Mouse (Mus musculus) heart, embryonic 15.5 days (tissue): ENCODE measurements around the gene Rd3. TPM values are rescaled to one million over a fixed set of nuclear protein-coding genes. Genes with fewer than 3 reads are reported as not detected.

Experiments used
- ATAC-seq: fragments of 200-750 bp; cut with Nextera tagmentation; replicated peaks from 2 replicates; pipeline ENCODE4 v1.8.0; 2017; ENCODE audit warnings: low read depth, moderate TSS enrichment; ENCODE audit not compliant: insufficient number of reproducible peaks, insufficient read depth, low FRiP score
- H3K27ac ChIP-seq: fragments of 300-500 bp; sonication (generic); 2 replicates; pipeline ENCODE4 v1.5.1; 2015; ENCODE audit warnings: mild to moderate bottlenecking, inconsistent platforms
- H3K27me3 ChIP-seq: fragments of 300-500 bp; sonication (generic); 2 replicates; pipeline ENCODE4 v1.6.1; 2015; ENCODE audit warnings: inconsistent platforms
- H3K36me3 ChIP-seq: fragments of 300-500 bp; sonication (generic); 2 replicates; pipeline ENCODE4 v1.6.1; 2015; ENCODE audit warnings: mild to moderate bottlenecking, inconsistent platforms
- H3K4me1 ChIP-seq: fragments of 300-500 bp; sonication (generic); replicated peaks from 2 replicates; pipeline ENCODE4 v1.6.1; 2015; ENCODE audit warnings: inconsistent platforms
- H3K4me2 ChIP-seq: fragments of 300-500 bp; sonication (generic); 2 replicates; pipeline ENCODE4 v1.6.1; 2015; ENCODE audit warnings: inconsistent platforms, mild to moderate bottlenecking, moderate library complexity
- H3K4me3 ChIP-seq: fragments of 300-500 bp; sonication (generic); 2 replicates; pipeline ENCODE4 v1.5.1; 2015; ENCODE audit warnings: mild to moderate bottlenecking, inconsistent platforms
- H3K9ac ChIP-seq: fragments of 300-500 bp; sonication (generic); 2 replicates; pipeline ENCODE4 v1.6.1; 2015; ENCODE audit warnings: mild to moderate bottlenecking, inconsistent platforms
- H3K9me3 ChIP-seq: fragments of 300-500 bp; sonication (generic); replicated peaks from 2 replicates; pipeline ENCODE4 v1.6.1; 2016; ENCODE audit warnings: inconsistent platforms
- WGBS: fragments of 180-500 bp; shearing (Covaris S2); methylation state at CpG from one replicate; pipeline ENCODE4 v1.1.7; 2015; ENCODE audit warnings: mixed read lengths; 5-methylcytosine and 5-hydroxymethylcytosine counted together
- polyA plus RNA-seq: library from polyadenylated mRNA; unstranded; fragments of >200 nt; fragmentation: Nextera tagmentation; extraction: Ambion mirVana; gene quantifications from 2 replicates; pipeline ENCODE4 v1.2.1, GENCODE M21; 2015

Rd3 gene
- 4.4 and 4.9 TPM in 2 replicates for polyA plus RNA-seq

DNA sequence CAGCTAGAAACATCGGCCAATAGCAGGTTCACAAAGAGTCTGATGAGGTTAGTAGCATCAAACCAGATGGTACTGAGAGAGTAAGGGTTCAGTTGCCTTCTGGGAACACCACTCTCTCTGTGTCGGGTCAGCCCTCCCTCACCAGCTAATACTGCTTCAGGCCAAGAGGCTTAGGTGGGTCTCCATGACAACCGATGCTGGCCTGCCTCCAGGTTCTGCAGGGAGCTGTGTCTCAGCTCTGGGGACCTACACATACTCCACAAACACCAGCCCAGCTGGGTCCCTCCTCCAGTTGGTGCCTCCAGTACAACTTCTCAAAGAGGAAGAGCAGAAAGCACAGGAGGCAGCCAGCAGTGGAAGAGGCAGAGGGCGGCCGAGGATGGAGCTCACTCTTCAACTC lies at the start of gene Rd3:
Rd3 (plus strand) TSS at position 184 of the 400 bp plus-strand sequence.
- 37% methylated on average over 5 of the region's 5 CpGs for WGBS
- no peaks in the 10 kb centered on the region for H3K27me3 ChIP-seq
- no peaks in the 10 kb centered on the region for H3K9me3 ChIP-seq
- H3K27ac ChIP-seq, result 0 out of 2 replicates have a peak within 1 kb of the TSS, but pooled peaks have one; percentile 35
- H3K4me1 ChIP-seq, result peaks cover 48% of the 10 kb centered on the region
- H3K4me2 ChIP-seq, result 0 out of 2 replicates have a peak within 1 kb of the TSS, but pooled peaks have one; percentile 1
- no peak for ATAC-seq
- no peak within 1 kb of the TSS for H3K4me3 ChIP-seq
- no peak within 1 kb of the TSS for H3K9ac ChIP-seq
- H3K36me3 ChIP-seq, result no peaks in the 10 kb centered on the region

DNA sequence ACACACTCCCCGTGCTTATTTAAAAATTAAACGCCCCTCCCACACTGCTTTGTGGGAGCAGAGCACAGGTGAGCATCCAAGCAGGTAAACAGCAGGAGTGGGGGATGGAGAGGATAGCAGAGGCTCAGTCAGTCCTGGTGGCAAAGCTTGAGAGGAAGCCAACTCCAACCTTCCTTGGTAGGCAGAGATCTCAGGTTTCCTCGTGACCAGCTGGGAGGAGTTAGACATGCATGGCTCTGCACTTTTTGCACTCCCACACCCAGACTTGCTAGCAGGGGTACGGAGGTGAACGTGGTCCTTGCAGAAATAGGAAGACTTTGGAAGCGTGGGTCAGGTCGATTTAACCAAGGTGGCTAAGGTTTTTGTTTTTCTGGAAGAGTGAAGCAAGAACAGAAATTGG lies 48.8 kb upstream of the Rd3 start:
- Histone ChIP-seq H3K27me3 (peaks cover 4% of the 10 kb centered on the region; the same call in 1 of the 2 replicates), H3K9me3 (no peaks in the 10 kb centered on the region), H3K9ac (no peak overlapping the region), H3K36me3 (no peaks in the 10 kb centered on the region), H3K4me1 (peaks cover 13% of the 10 kb centered on the region), H3K4me2 (no peak overlapping the region), H3K27ac (no peak overlapping the region), H3K4me3 (no peak overlapping the region)
- 73% methylated on average over 7 of the region's 7 CpGs for WGBS
- ATAC-seq, result no peak

DNA sequence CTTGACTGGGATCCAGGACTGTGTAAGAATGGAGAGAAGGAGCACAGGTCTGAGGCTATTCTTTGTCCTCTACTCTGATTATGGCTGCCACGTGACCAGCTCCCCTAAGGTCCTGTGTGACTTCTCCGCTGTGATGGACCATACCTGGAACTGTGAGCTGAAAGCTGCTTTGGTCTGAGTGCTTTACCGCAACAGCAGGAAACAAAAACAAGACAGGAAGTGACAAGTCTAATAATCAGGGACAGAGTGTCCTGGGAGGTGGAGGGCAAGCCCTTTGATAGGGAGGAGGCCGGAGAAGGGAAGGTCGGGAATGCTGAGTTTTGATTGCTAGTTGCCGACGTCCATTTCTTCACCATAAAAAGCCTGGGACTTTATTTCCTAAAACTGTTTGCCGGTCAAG lies 48.1 kb upstream of the Rd3 start:
- no peak overlapping the region for H3K4me3 ChIP-seq
- no peaks in the 10 kb centered on the region for H3K9me3 ChIP-seq
- H3K27me3 ChIP-seq, result peaks cover 4% of the 10 kb centered on the region; the same call in 1 of the 2 replicates
- no peak overlapping the region for H3K27ac ChIP-seq
- H3K9ac ChIP-seq, result no peak overlapping the region
- ATAC-seq, result no peak
- WGBS, result 59% methylated on average over 8 of the region's 8 CpGs
- peaks cover 13% of the 10 kb centered on the region for H3K4me1 ChIP-seq
- no peaks in the 10 kb centered on the region for H3K36me3 ChIP-seq
- H3K4me2 ChIP-seq, result no peak overlapping the region

DNA sequence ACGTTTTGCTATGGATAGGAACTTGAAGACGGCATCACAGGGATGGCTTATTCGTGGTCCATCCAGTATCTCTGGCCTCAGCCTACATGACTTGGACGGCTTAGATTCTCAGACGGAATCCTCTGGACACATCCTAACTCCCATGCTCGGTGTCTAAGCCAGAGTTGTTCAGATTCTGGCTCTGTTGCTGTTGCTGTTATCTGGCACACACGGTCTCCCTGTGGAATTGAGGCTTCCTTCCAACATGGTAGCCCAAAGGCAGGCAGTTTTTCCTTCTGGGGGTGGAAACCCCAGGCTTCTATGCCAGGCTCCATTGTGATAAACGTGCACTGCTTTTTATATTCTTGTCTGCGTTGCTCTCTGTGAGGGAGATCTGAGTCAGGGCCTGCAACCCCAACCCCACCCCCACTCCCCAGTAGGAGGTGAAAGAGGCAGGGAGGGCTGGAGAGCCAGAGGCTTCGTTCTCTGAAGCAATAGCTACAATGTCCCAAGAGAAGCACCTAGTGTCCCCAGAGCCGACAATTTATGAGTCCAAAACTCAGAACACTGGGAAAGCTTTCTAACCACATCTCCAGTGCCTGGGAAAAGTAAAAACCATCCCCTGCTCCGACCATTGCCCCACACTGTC lies 47.2 kb upstream of the Rd3 start:
- H3K36me3 ChIP-seq, result no peaks in the 10 kb centered on the region
- no peak overlapping the region for H3K9ac ChIP-seq
- peaks cover 13% of the 10 kb centered on the region for H3K4me1 ChIP-seq
- no peak overlapping the region for H3K27ac ChIP-seq
- H3K4me2 ChIP-seq, result no peak overlapping the region
- H3K27me3 ChIP-seq, result peaks cover 4% of the 10 kb centered on the region; the same call in 1 of the 2 replicates
- H3K9me3 ChIP-seq, result no peaks in the 10 kb centered on the region
- no peak for ATAC-seq
- no peak overlapping the region for H3K4me3 ChIP-seq
- WGBS, result 52% methylated on average over 12 of the region's 12 CpGs

DNA sequence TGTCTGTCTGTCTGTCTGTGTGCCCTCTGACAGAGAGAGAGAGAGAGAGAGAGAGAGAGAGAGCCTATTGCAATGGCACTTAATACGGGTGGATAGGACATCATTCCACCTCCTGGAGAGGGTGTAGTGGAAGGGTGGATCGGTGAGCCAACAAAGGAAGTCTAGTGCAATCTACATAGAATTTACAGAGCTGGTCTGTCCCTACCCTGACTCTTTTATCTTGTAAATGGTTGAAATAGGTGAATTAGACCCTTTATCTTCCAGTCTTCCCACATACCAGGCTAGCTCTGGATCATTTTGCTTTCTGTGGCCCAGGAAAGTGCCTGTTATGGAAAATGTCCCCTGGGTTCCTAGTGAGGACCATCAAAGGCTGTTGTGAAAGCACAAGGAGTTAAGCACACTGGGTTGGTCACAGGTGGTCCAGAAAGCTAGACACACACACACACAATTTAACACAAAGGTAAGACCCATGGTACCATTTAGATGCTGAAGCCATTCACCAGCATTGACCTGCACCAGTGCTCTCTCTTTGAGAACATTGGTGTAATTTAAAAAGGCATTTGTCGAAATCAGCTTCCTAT lies 46.6 kb upstream of the Rd3 start:
- peaks cover 4% of the 10 kb centered on the region; the same call in 1 of the 2 replicates for H3K27me3 ChIP-seq
- no peak overlapping the region for H3K4me2 ChIP-seq
- H3K36me3 ChIP-seq, result no peaks in the 10 kb centered on the region
- H3K4me3 ChIP-seq, result no peak overlapping the region
- H3K27ac ChIP-seq, result no peak overlapping the region
- ATAC-seq, result no peak
- H3K4me1 ChIP-seq, result peaks cover 13% of the 10 kb centered on the region
- no peaks in the 10 kb centered on the region for H3K9me3 ChIP-seq
- WGBS, result 70% methylated on average over 3 of the region's 3 CpGs
- H3K9ac ChIP-seq, result no peak overlapping the region

DNA sequence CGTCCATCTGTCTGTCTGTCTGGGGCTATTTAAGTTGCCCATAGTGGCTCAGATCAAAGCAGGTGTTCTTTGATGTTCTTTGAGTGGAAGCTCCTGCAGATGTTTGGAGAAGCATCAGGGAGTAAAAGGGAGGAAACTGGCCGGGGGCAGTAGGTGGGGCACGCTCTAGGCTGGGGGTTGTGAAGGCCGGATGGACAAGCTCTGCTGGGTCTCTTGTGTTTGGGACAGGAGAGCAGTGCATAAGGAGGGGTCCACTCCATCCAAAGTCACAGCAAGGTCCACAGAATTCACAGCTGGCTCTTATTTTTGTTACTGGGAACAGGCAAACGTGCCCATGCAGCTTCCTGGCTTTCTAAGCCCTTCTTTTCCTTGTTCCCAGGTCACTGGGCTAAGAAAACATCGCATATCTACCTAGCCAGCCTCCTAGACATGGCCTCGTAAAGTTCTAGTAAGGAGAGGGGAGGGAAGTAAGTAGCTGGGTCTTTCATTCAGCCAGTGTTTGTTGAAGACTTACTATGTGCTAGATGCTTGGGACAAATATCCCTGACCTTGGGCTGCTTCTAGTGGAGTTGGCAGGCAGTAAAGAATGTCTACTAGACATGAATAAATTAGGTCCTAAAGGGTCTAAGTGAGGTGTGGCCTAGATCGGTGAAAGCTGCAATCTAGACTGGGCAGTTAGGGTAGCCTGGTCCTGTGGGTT lies 44.7 kb upstream of the Rd3 start:
- H3K4me1 ChIP-seq, result peaks cover 13% of the 10 kb centered on the region
- ATAC-seq, result no peak
- H3K4me2 ChIP-seq, result no peak overlapping the region
- H3K9me3 ChIP-seq, result no peaks in the 10 kb centered on the region
- WGBS, result 63% methylated on average over 8 of the region's 8 CpGs
- no peaks in the 10 kb centered on the region for H3K36me3 ChIP-seq
- no peaks in the 10 kb centered on the region for H3K27me3 ChIP-seq
- H3K4me3 ChIP-seq, result no peak overlapping the region
- no peak overlapping the region for H3K27ac ChIP-seq
- H3K9ac ChIP-seq, result no peak overlapping the region

DNA sequence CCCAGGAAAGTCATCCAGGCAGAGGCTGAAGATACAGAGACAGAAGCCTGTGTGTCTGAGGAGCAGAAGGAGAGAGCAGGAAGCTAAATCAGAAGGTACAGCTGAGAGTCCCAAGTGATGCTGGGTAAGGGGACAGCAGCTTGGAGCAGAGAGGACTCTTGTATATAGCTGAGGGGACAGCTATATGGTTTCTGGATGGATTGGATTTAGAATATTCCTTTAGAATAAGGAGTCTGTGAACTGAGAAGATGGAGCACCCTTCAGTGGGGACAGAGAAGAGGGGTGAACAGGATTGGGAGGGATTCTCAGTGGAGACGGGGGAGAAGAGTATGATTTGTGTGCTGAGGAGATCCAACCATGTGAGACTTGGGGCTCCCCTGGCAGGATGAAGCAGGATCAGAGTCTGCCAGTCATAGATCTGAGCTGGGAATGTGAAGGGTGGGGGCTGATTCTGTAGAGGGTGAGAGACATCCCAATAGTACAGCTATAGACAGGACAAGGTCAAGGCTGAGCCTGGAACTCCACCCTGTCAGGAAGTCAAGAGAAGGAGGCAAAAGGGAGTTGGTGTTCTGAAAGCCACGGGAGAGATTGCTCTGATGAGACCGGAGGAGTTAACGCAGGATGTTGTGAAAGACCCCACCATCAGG lies 44.1 kb upstream of the Rd3 start:
- H3K9me3 ChIP-seq, result no peaks in the 10 kb centered on the region
- no peak for ATAC-seq

DNA sequence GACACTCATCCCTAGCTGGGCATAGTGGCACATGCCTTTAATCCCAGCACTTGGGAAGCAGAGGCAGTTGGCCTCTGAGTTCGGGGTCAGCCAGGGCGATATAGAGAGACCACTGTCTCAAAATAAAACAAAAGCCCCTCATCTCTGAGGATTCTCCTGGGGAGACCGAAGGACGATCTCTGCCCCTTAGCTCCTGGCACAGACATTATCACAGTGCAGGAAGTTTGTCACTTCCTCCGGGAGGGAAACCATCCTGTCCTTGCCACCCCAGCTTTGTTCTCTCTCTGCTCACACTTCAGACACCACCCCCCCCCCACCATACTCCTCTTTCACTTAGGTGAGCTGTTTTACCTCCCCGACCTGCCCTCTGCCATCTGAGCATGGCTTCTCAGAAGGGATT lies 33.5 kb upstream of the Rd3 start:
- Histone ChIP-seq H3K4me1 (0 out of 2 replicates have a peak, but pooled peaks cover 2% of the 10 kb centered on the region), H3K27ac (no peak overlapping the region), H3K4me2 (no peak overlapping the region), H3K27me3 (no peaks in the 10 kb centered on the region), H3K9ac (no peak overlapping the region), H3K4me3 (no peak overlapping the region), H3K36me3 (no peaks in the 10 kb centered on the region), H3K9me3 (no peaks in the 10 kb centered on the region)
- ATAC-seq, result no peak
- 54% methylated on average over 6 of the region's 6 CpGs for WGBS

More for the DNA sequence above, 44.1 kb upstream of the Rd3 start:
- no peak overlapping the region for H3K9ac ChIP-seq
- no peak overlapping the region for H3K27ac ChIP-seq
- 61% methylated on average over 4 of the region's 4 CpGs for WGBS
- no peak overlapping the region for H3K4me3 ChIP-seq
- H3K4me1 ChIP-seq, result peaks cover 13% of the 10 kb centered on the region
- no peak overlapping the region for H3K4me2 ChIP-seq
- H3K27me3 ChIP-seq, result no peaks in the 10 kb centered on the region
- no peaks in the 10 kb centered on the region for H3K36me3 ChIP-seq

DNA sequence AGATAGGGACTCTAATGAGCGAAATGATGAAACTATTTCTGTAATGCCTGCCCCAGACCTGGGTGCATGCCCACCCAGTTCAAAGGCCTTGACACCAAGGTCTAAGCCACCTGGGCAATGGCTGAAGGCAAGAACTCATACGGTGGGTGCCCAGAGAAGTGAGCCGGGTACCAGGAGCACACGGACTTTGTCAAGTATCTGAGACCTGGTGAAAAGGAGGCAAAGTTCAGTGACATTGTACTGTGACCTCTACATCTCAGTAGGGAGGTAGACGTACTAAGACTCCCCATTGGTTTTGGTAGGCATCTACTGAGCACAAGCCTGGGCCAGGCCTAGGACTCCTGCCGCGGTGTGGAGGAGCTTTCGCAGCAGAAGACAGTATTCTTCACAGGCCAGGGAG lies 31.8 kb upstream of the Rd3 start:
- 95% methylated on average over 8 of the region's 8 CpGs for WGBS
- no peaks in the 10 kb centered on the region for H3K9me3 ChIP-seq
- H3K27me3 ChIP-seq, result no peaks in the 10 kb centered on the region
- H3K9ac ChIP-seq, result no peak overlapping the region
- H3K4me2 ChIP-seq, result no peak overlapping the region
- no peak overlapping the region for H3K27ac ChIP-seq
- H3K4me3 ChIP-seq, result no peak overlapping the region
- no peaks in the 10 kb centered on the region for H3K36me3 ChIP-seq
- no peak for ATAC-seq
- H3K4me1 ChIP-seq, result 0 out of 2 replicates have a peak, but pooled peaks cover 2% of the 10 kb centered on the region

DNA sequence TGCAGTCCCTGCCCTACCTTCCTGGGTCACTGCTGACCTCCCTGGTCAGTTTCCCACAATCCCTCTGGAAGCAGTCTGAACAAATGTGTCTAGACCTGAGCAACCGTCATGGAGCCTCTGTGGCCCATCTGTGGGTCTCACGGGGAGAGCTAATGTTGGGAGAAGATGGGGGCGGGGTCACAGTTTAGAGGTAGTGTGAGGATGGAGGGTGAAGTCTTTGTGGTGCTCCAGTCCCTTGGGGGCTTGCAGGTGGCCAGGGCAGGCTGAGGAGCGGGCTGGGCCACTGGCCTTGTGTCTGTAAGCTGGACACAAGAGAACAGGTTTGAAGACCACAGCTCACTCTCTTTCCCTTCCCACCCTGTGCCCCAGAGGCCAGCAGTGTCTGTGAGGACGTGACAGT lies 31.4 kb upstream of the Rd3 start:
- Histone ChIP-seq H3K4me1 (0 out of 2 replicates have a peak, but pooled peaks cover 2% of the 10 kb centered on the region), H3K9ac (no peak overlapping the region), H3K4me3 (no peak overlapping the region), H3K27me3 (no peaks in the 10 kb centered on the region), H3K27ac (no peak overlapping the region), H3K36me3 (no peaks in the 10 kb centered on the region), H3K9me3 (no peaks in the 10 kb centered on the region), H3K4me2 (no peak overlapping the region)
- WGBS, result 77% methylated on average over 5 of the region's 5 CpGs
- ATAC-seq, result no peak

DNA sequence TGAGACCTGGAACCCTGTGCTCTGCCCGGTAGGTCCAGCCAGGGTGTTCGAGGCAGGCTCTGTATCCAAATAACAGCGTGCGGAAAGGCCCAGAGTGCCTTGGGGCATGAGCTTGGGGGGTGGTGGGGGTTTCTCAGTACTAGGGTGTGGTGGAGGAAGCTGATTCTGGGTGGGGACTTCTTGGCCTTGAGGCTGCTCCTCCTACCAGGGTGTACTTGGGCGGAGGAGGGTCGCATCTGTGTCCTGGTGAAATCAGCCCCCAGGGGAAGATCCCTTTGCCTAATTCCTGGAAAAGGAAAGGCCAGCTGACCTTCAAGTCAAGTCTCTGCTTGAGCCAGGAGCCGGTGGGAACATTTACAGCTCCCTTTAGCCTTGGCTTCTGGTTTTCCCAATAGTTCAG lies 30.9 kb upstream of the Rd3 start:
- H3K4me3 ChIP-seq, result no peak overlapping the region
- no peak overlapping the region for H3K9ac ChIP-seq
- no peaks in the 10 kb centered on the region for H3K27me3 ChIP-seq
- no peak overlapping the region for H3K27ac ChIP-seq
- 0 out of 2 replicates have a peak, but pooled peaks cover 2% of the 10 kb centered on the region for H3K4me1 ChIP-seq
- 74% methylated on average over 7 of the region's 7 CpGs for WGBS
- H3K4me2 ChIP-seq, result no peak overlapping the region
- no peaks in the 10 kb centered on the region for H3K36me3 ChIP-seq
- no peaks in the 10 kb centered on the region for H3K9me3 ChIP-seq
- no peak for ATAC-seq
